21 mouse cellular contexts compared by ENCODE assay signal in the genomic region with DNA sequence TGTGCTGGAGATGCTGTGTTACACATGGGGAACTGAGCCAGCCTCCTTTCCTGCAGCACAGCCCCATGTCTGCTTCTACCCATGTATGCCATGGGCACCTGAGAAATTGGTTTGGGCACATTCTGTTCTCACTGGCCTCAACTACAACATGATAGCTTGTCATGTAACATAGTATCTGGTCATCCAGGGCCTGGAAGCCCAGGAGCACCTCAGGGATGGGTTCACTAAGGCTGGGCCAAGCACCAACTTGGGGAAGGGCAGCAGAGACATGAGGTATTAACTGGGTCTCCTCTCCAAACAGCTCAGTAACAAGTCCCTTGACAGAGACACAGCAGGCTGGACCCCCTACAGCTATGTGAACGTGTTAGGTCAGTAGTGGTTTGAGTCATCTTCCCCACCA. TPM values are rescaled to one million over a fixed set of nuclear protein-coding genes. Genes with fewer than 3 reads are reported as not detected.
A peak's percentile ranks its signal among the peaks of the same experiment; 100 is the strongest.
DNase-seq lines count a peak whose midpoint lies in the region; ATAC-seq and TF ChIP-seq lines count a peak whose summit lies in the region.
"Had no signal": no experiment of that assay in that cellular context is flagged by ENCODE, and none has a peak within 500 bp of the region (broad histone marks: within the 10 kb centered on the region; RNA-seq: fewer than 3 reads in every experiment).

No protein-coding gene starts in this region.

- no peaks in the 10 kb centered on the region for H3K9me3 ChIP-seq in intestine, postnatal 0 days (ENCODE audit: control insufficient read depth)
- H3K9me3 ChIP-seq in intestine, embryonic 15.5 days = no peaks in the 10 kb centered on the region
- H3K9me3 ChIP-seq: embryonic facial prominence, embryonic 10.5 days; embryonic facial prominence, embryonic 12.5 days; forebrain, embryonic 10.5 days; forebrain, embryonic 12.5 days; G1E had no signal

- no peak for TF ChIP-seq POLR2A in embryonic fibroblast, embryonic 13.5 days (IDR thresholded peaks at IDR 0.05; ENCODE audit: low read depth, low read length)

- H3K4me3 ChIP-seq in intestine, postnatal 0 days (ENCODE audit: low read depth, low read length) = no peak overlapping the region
- H3K4me3 ChIP-seq in intestine, embryonic 15.5 days (replicated peaks) = no peak overlapping the region
- H3K4me3 ChIP-seq in embryonic fibroblast, embryonic 13.5 days (ENCODE audit: insufficient read depth, low read length) = no peak overlapping the region
- H3K4me3 ChIP-seq: embryonic facial prominence, embryonic 10.5 days; embryonic facial prominence, embryonic 12.5 days; erythroblast, embryonic 14.5 days; forebrain, embryonic 10.5 days; forebrain, embryonic 12.5 days had no signal

- peak overlapping the region; percentile 75 for H3K27ac ChIP-seq in intestine, postnatal 0 days (ENCODE audit: low read depth, low read length)
- H3K27ac ChIP-seq in intestine, embryonic 15.5 days = no peak overlapping the region
- peak overlapping the region; percentile 27; the same call in 1 of the 2 replicates for H3K27ac ChIP-seq in embryonic fibroblast, embryonic 13.5 days (ENCODE audit: insufficient read depth, low read length)
- H3K27ac ChIP-seq: embryonic facial prominence, embryonic 10.5 days; embryonic facial prominence, embryonic 12.5 days; forebrain, embryonic 10.5 days; forebrain, embryonic 12.5 days had no signal

- DNase-seq in testis, postnatal 10 days (ENCODE audit: low spot score) = peak; percentile 34
- no peak for DNase-seq in testis, postnatal 14 days (ENCODE audit: low spot score)
- no peak for DNase-seq in urinary bladder, postnatal 36 days (ENCODE audit: low spot score in 2 of 2)
- DNase-seq: cerebellum, adult 11-12 months; cerebellum, adult 2 months; cerebellum, adult 9-10 months; cerebellum, postnatal 10 days; cerebellum, postnatal 25 days had no signal

- no peaks in the 10 kb centered on the region for H3K27me3 ChIP-seq in intestine, postnatal 0 days (replicated peaks; ENCODE audit: control insufficient read depth, insufficient read depth, low read length)
- H3K27me3 ChIP-seq in intestine, embryonic 15.5 days (replicated peaks) = no peaks in the 10 kb centered on the region
- H3K27me3 ChIP-seq: embryonic facial prominence, embryonic 12.5 days; forebrain, embryonic 12.5 days; Patski had no signal

- H3K9ac ChIP-seq in intestine, postnatal 0 days (ENCODE audit: low read depth, low read length) = no peak overlapping the region
- H3K9ac ChIP-seq in intestine, embryonic 15.5 days = no peak overlapping the region
- H3K9ac ChIP-seq: embryonic facial prominence, embryonic 12.5 days; forebrain, embryonic 12.5 days had no signal

- H3K4me2 ChIP-seq in intestine, postnatal 0 days (replicated peaks; ENCODE audit: low read depth) = no peak overlapping the region
- no peak overlapping the region for H3K4me2 ChIP-seq in intestine, embryonic 15.5 days (replicated peaks)
- H3K4me2 ChIP-seq: embryonic facial prominence, embryonic 12.5 days; forebrain, embryonic 12.5 days had no signal

- 85% methylated on average over 1 of the region's 1 CpGs for WGBS in intestine, postnatal 0 days
- WGBS in intestine, embryonic 15.5 days = 83% methylated on average over 1 of the region's 1 CpGs

- ATAC-seq in intestine, postnatal 0 days = no peak
- ATAC-seq in intestine, embryonic 15.5 days = no peak
- ATAC-seq: activated CD4-positive, CD25-positive, alpha-beta regulatory T cell, adult 4 months; forebrain, embryonic 14.5 days; forebrain, embryonic 16.5 days; Patski had no signal

- H3K4me1 ChIP-seq in intestine, postnatal 0 days (replicated peaks; ENCODE audit: control insufficient read depth, insufficient read depth, low read length) = peaks cover 17% of the 10 kb centered on the region
- 0 out of 2 replicates have a peak, but pooled peaks cover 14% of the 10 kb centered on the region for H3K4me1 ChIP-seq in intestine, embryonic 15.5 days (replicated peaks)
- peaks cover 10% of the 10 kb centered on the region for H3K4me1 ChIP-seq in embryonic fibroblast, embryonic 13.5 days (ENCODE audit: control insufficient read depth, insufficient read depth, low read length)
- H3K4me1 ChIP-seq: embryonic facial prominence, embryonic 10.5 days; embryonic facial prominence, embryonic 12.5 days; forebrain, embryonic 10.5 days; forebrain, embryonic 12.5 days had no signal

- H3K36me3 ChIP-seq in intestine, postnatal 0 days (ENCODE audit: control insufficient read depth, insufficient read depth) = peaks cover 31% of the 10 kb centered on the region
- H3K36me3 ChIP-seq in intestine, embryonic 15.5 days = 0 out of 2 replicates have a peak, but pooled peaks cover 3% of the 10 kb centered on the region

- TF ChIP-seq CTCF in intestine, postnatal 0 days (IDR thresholded peaks at IDR 0.05; ENCODE audit: low read depth) = no peak
- TF ChIP-seq CTCF in embryonic fibroblast, embryonic 13.5 days (IDR thresholded peaks at IDR 0.05; ENCODE audit: borderline replicate concordance, insufficient read depth, low read length) = no peak

RNA-seq across cellular contexts. Expression of a gene that starts 40.6 kb away (rescaled TPM):
- 1,986 and 2,053 TPM in 2 replicates for polyA plus RNA-seq in intestine, postnatal 0 days (2015; fragmentation: Nextera tagmentation; extraction: Ambion mirVana)
- 512 and 519 TPM in 2 replicates for polyA plus RNA-seq in intestine, embryonic 15.5 days (2015; fragmentation: Nextera tagmentation; extraction: Ambion mirVana)
- 318 and 370 TPM in 2 replicates for polyA plus RNA-seq in embryonic fibroblast, embryonic 13.5 days (2011; ENCODE audit: insufficient read length, low read depth, missing spikeins)
